Mouse (Mus musculus): ENCODE measurements around the gene Psma4. TPM values are rescaled to one million over a fixed set of nuclear protein-coding genes. Genes with fewer than 3 reads are reported as not detected.

Psma4 gene
- polyA plus RNA-seq, 1 experiment: 24.6 TPM

DNA sequence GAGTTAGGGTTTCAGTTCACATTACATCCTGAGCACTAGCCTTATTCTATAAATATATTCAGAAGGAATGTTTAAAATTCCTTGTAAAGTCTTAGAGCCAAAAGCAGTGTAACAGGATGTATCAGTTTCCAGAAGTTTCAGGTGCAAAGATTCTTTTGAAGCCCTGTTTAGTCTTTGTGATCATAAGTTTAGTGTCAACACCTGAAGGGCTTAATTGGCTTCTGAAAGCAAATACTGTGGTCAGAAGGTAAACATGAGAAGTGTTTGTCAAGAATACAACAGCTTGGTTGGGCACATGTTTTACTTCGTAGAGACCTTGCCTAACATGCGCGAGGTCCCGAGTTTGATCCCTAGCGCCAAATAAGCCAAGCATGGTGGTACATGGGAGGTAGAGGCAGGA is 31.8 kb upstream of the Psma4 start:
- Histone ChIP-seq H3K27ac (ENCODE audit: insufficient read depth, low read length) (no peak overlapping the region), H3K4me1 (ENCODE audit: control insufficient read depth, insufficient read depth, insufficient read length) (peaks cover 2% of the 10 kb centered on the region; the same call in 1 of the 2 replicates), H3K4me3 (ENCODE audit: extremely low read depth, insufficient read depth, insufficient read length) (no peak overlapping the region), H3K27me3 (ENCODE audit: control insufficient read depth, insufficient read depth, low read length) (no peaks in the 10 kb centered on the region), H3K36me3 (ENCODE audit: control insufficient read depth, insufficient read depth, low read length) (no peaks in the 10 kb centered on the region)
- no peak for TF ChIP-seq CTCF (IDR thresholded peaks at IDR 0.05; ENCODE audit: extremely low read depth, insufficient read depth, insufficient read length, insufficient replicate concordance)
- TF ChIP-seq POLR2A (IDR thresholded peaks at IDR 0.05; ENCODE audit: low read depth, low read length): no peak
- no peak for DNase-seq (ENCODE audit: low read depth in 1 of 2, low spot score in 2 of 2)
- 94% methylated on average over 5 of the region's 5 CpGs for WGBS

DNA sequence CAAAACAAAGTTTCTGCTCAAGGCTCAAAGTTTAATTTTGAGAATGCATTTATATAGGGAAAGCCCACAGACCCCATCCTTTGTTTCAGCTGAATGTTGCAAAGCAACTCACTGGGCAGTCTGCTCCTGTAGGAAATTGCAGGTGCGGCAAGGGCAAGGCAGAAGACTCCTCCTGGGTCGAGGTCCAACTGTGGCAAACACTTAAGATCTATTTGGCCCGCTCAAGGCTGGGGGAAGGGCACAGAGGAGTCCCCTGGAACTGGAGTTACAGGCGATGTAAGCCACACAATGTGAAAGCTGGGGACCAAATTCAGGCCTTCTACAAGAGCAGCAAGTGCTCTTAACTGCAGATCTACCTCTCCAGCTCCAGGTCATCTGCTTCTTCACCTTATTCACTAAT is 30.6 kb upstream of the Psma4 start:
- Histone ChIP-seq H3K4me1 (ENCODE audit: control insufficient read depth, insufficient read depth, insufficient read length) (peaks cover 2% of the 10 kb centered on the region; the same call in 1 of the 2 replicates), H3K27ac (ENCODE audit: insufficient read depth, low read length) (no peak overlapping the region), H3K27me3 (ENCODE audit: control insufficient read depth, insufficient read depth, low read length) (no peaks in the 10 kb centered on the region), H3K36me3 (ENCODE audit: control insufficient read depth, insufficient read depth, low read length) (no peaks in the 10 kb centered on the region), H3K4me3 (ENCODE audit: extremely low read depth, insufficient read depth, insufficient read length) (no peak overlapping the region)
- TF ChIP-seq POLR2A (IDR thresholded peaks at IDR 0.05; ENCODE audit: low read depth, low read length): no peak
- TF ChIP-seq CTCF (IDR thresholded peaks at IDR 0.05; ENCODE audit: extremely low read depth, insufficient read depth, insufficient read length, insufficient replicate concordance): no peak
- 71% methylated on average over 4 of the region's 4 CpGs for WGBS
- no peak for DNase-seq (ENCODE audit: low read depth in 1 of 2, low spot score in 2 of 2)

DNA sequence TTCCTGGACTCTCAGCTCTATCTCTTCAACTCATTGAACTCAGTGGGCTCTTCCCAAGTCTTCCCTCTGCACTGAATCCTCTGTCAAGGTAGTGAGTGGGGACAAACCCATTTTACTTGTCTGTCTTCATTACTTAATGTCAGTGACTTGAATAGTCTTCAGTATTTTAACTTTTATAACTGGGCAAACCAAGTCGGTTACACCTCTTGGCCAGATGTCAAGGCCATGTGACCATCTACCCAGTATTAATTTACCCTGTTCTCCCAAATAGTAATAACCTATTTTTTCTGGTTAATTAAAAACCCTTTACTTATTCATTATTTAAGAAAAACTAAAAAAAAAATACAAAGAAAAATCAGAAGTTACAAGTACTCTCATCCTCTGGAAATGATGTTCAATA is 19.8 kb upstream of the Psma4 start:
- Histone ChIP-seq H3K36me3 (ENCODE audit: control insufficient read depth, insufficient read depth, low read length) (no peaks in the 10 kb centered on the region), H3K27ac (ENCODE audit: insufficient read depth, low read length) (no peak overlapping the region), H3K4me3 (ENCODE audit: extremely low read depth, insufficient read depth, insufficient read length) (no peak overlapping the region), H3K4me1 (ENCODE audit: control insufficient read depth, insufficient read depth, insufficient read length) (no peaks in the 10 kb centered on the region), H3K27me3 (ENCODE audit: control insufficient read depth, insufficient read depth, low read length) (no peaks in the 10 kb centered on the region)
- 92% methylated on average over 1 of the region's 1 CpGs for WGBS
- no peak for DNase-seq (ENCODE audit: low read depth in 1 of 2, low spot score in 2 of 2)
- TF ChIP-seq POLR2A (IDR thresholded peaks at IDR 0.05; ENCODE audit: low read depth, low read length): no peak
- no peak for TF ChIP-seq CTCF (IDR thresholded peaks at IDR 0.05; ENCODE audit: extremely low read depth, insufficient read depth, insufficient read length, insufficient replicate concordance)

DNA sequence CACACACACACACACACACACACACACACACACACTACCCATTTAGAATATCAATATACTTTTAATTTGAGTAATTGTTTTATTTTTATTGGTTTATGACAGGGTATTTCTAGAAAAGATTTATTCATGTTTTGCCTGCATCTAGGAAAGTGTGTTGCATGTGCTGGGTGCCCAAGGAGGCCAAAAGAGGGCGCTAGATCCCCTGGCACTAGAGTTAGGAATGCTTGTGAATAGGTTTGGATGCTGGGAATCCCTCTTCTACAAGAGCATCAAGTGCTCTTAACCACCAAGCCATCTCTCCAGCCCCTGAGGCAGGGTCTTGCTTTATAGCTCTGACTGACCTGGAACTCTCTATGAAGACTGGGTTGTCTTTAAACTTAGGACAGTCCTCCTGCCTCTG is 18.8 kb upstream of the Psma4 start:
- H3K36me3 ChIP-seq (ENCODE audit: control insufficient read depth, insufficient read depth, low read length): no peaks in the 10 kb centered on the region
- TF ChIP-seq POLR2A (IDR thresholded peaks at IDR 0.05; ENCODE audit: low read depth, low read length): no peak
- TF ChIP-seq CTCF (IDR thresholded peaks at IDR 0.05; ENCODE audit: extremely low read depth, insufficient read depth, insufficient read length, insufficient replicate concordance): no peak
- H3K27ac ChIP-seq (ENCODE audit: insufficient read depth, low read length): no peak overlapping the region
- DNase-seq (ENCODE audit: low read depth in 1 of 2, low spot score in 2 of 2): no peak
- H3K4me1 ChIP-seq (ENCODE audit: control insufficient read depth, insufficient read depth, insufficient read length): no peaks in the 10 kb centered on the region
- H3K27me3 ChIP-seq (ENCODE audit: control insufficient read depth, insufficient read depth, low read length): no peaks in the 10 kb centered on the region
- H3K4me3 ChIP-seq (ENCODE audit: extremely low read depth, insufficient read depth, insufficient read length): no peak overlapping the region
- 28% methylated on average over 1 of the region's 1 CpGs for WGBS

DNA sequence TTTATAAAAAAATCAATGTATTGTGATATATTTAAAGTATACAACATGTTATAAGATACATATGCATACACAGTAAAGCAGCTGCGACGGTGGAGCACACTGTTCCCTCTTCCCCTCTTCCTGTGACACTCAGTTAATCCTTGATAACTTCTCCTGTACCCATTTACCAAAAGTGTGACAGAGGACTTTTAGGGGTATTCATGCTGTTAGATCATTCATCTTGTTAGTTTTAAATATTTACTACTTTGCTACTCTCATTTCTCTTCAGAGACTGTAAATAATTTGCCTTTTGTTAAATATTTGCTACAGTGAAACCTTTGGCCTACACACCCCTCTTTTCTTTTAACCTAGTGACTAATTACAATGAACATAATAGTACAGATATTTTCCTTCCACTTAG is 18.2 kb upstream of the Psma4 start:
- no peak overlapping the region for H3K4me3 ChIP-seq (ENCODE audit: extremely low read depth, insufficient read depth, insufficient read length)
- no peak for TF ChIP-seq POLR2A (IDR thresholded peaks at IDR 0.05; ENCODE audit: low read depth, low read length)
- TF ChIP-seq CTCF (IDR thresholded peaks at IDR 0.05; ENCODE audit: extremely low read depth, insufficient read depth, insufficient read length, insufficient replicate concordance): no peak
- no peaks in the 10 kb centered on the region for H3K36me3 ChIP-seq (ENCODE audit: control insufficient read depth, insufficient read depth, low read length)
- no peak for DNase-seq (ENCODE audit: low read depth in 1 of 2, low spot score in 2 of 2)
- H3K27me3 ChIP-seq (ENCODE audit: control insufficient read depth, insufficient read depth, low read length): no peaks in the 10 kb centered on the region
- no peak overlapping the region for H3K27ac ChIP-seq (ENCODE audit: insufficient read depth, low read length)
- 89% methylated on average over 2 of the region's 2 CpGs for WGBS
- no peaks in the 10 kb centered on the region for H3K4me1 ChIP-seq (ENCODE audit: control insufficient read depth, insufficient read depth, insufficient read length)

DNA sequence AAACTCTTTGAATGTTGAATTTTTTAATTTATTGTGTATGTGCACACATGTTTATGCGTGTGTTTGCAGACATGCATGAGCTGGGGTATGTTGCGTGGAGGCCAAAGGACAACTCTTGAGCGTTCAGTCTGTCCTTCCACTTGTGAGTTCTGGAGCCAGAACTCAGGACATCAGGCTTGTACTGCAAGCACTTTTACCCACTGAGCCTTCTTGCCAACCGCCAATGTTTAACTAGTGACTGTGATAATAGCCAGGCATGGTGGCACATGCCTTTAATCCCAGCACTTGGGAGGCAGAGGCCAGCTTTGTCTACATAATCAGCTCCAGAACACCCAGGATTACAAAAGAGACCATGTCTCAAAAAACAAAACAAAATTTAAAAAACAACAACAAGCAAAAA is 8.5 kb upstream of the Psma4 start:
- Histone ChIP-seq H3K4me3 (ENCODE audit: extremely low read depth, insufficient read depth, insufficient read length) (no peak overlapping the region), H3K27me3 (ENCODE audit: control insufficient read depth, insufficient read depth, low read length) (no peaks in the 10 kb centered on the region), H3K36me3 (ENCODE audit: control insufficient read depth, insufficient read depth, low read length) (no peaks in the 10 kb centered on the region), H3K27ac (ENCODE audit: insufficient read depth, low read length) (no peak overlapping the region), H3K4me1 (ENCODE audit: control insufficient read depth, insufficient read depth, insufficient read length) (no peaks in the 10 kb centered on the region)
- WGBS: 95% methylated on average over 4 of the region's 4 CpGs
- no peak for TF ChIP-seq POLR2A (IDR thresholded peaks at IDR 0.05; ENCODE audit: low read depth, low read length)
- no peak for TF ChIP-seq CTCF (IDR thresholded peaks at IDR 0.05; ENCODE audit: extremely low read depth, insufficient read depth, insufficient read length, insufficient replicate concordance)
- DNase-seq (ENCODE audit: low read depth in 1 of 2, low spot score in 2 of 2): no peak

DNA sequence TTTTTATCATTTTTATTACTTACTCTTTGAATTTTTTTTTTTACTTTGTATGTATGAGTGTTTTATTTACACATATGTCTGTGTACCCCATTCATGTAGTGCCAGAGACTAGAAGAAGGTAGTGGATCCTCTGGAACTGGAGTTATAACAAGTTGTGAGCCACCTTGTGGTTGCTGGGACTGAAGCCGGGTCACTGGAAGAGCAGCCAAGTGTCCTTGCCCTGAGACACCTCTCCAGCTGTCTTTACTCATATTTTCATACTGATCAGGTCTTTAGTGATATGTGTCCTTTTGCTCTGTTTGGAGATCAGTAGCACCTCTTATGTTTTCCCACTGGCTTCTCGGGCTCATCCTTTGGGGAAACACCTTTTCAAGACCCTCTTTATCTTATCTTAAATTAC is 6.1 kb upstream of the Psma4 start:
- DNase-seq (ENCODE audit: low read depth in 1 of 2, low spot score in 2 of 2): no peak

More for the DNA sequence above, 6.1 kb upstream of the Psma4 start:
- H3K4me1 ChIP-seq (ENCODE audit: control insufficient read depth, insufficient read depth, insufficient read length): no peaks in the 10 kb centered on the region
- H3K36me3 ChIP-seq (ENCODE audit: control insufficient read depth, insufficient read depth, low read length): no peaks in the 10 kb centered on the region
- 76% methylated on average over 2 of the region's 2 CpGs for WGBS
- H3K27me3 ChIP-seq (ENCODE audit: control insufficient read depth, insufficient read depth, low read length): no peaks in the 10 kb centered on the region
- no peak overlapping the region for H3K4me3 ChIP-seq (ENCODE audit: extremely low read depth, insufficient read depth, insufficient read length)
- TF ChIP-seq CTCF (IDR thresholded peaks at IDR 0.05; ENCODE audit: extremely low read depth, insufficient read depth, insufficient read length, insufficient replicate concordance): no peak
- TF ChIP-seq POLR2A (IDR thresholded peaks at IDR 0.05; ENCODE audit: low read depth, low read length): no peak
- H3K27ac ChIP-seq (ENCODE audit: insufficient read depth, low read length): no peak overlapping the region
